Mouse (Mus musculus) heart, postnatal 0 days (tissue): ENCODE measurements around the gene Mcoln2.

Source experiments
- CTCF ChIP-seq: IDR thresholded peaks from 2 replicates; pipeline ENCODE4 v1.5.1; 2016; ENCODE audit warnings: antibody characterized with exemption, control low read depth, low read depth
- EP300 ChIP-seq: IDR thresholded peaks from 2 replicates; pipeline ENCODE4 v1.6.1; 2016; ENCODE audit warnings: antibody characterized with exemption, low read depth

DNA sequence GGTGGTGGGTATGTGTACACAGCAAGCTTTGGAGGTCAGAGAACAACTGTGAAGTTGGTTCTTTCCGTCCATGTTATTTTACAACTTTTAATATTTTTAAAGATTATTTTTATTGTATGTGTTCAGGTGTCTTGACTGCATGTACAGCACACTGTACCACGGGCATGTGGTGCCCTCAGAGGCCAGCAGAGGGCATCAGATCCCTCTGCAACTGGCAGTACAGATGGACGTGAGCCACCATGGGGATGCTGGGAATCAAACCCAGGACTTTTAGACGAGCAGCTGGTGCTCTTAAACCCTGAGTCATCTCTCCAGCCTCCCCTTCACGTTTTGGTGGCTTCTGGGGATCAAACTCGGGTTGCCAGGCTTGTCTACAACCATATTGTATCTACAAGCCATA lies 47.6 kb upstream of the Mcoln2 start:
- no peak for TF ChIP-seq CTCF
- TF ChIP-seq EP300, result no peak
